In genomic region chr7:44521710-44522109, GRCm38 (mm10) we compare ENCODE assay signal across 7 mouse cellular contexts. TPM values are rescaled to one million over a fixed set of nuclear protein-coding genes. Genes with fewer than 3 reads are reported as not detected.
DNase-seq lines count a peak whose midpoint lies in the region; ATAC-seq and TF ChIP-seq lines count a peak whose summit lies in the region.

No protein-coding gene starts in this region.

- 0 out of 2 replicates have a peak overlapping the region, but pooled peaks have one; percentile 2 for H3K4me2 ChIP-seq in heart, postnatal 0 days (ENCODE audit: low read depth, low read length)

- H3K4me3 ChIP-seq in E14TG2a.4 (replicated peaks; ENCODE audit: low read length) = peak overlapping the region; percentile 76
- H3K4me3 ChIP-seq in embryonic facial prominence, embryonic 10.5 days = peak overlapping the region; percentile 42
- no peak overlapping the region for H3K4me3 ChIP-seq in heart, postnatal 0 days (ENCODE audit: low read depth, low read length)
- H3K4me3 ChIP-seq in small intestine, adult 2 months (ENCODE audit: low read depth, low read length) = peak overlapping the region; percentile 20; the same call in 1 of the 2 replicates

- WGBS in embryonic facial prominence, embryonic 10.5 days = 4% methylated on average over 20 of the region's 20 CpGs
- under 1% methylated on average over 20 of the region's 20 CpGs for WGBS in heart, postnatal 0 days
- 2% methylated on average over 20 of the region's 20 CpGs for WGBS in small intestine, adult 2 months

- CTCF ChIA-PET in Patski (lab: Charles Lee) = interaction anchor here (0.6 to 1.5 kb wide), 15 partner anchors 9 to 171 kb away, joined by 3 to 12 read pairs (median 4); partner anchors contain the start of genes Emc10, Fam71e1 and Pold1

- H3K27me3 ChIP-seq in E14TG2a.4 (ENCODE audit: insufficient read depth, low read length) = peaks cover 34% of the 10 kb centered on the region
- H3K27me3 ChIP-seq in Patski = no peaks in the 10 kb centered on the region
- peaks cover 67% of the 10 kb centered on the region for H3K27me3 ChIP-seq in embryonic facial prominence, embryonic 10.5 days (replicated peaks; ENCODE audit: low read depth, poor library complexity, severe bottlenecking)
- peaks cover 19% of the 10 kb centered on the region for H3K27me3 ChIP-seq in heart, postnatal 0 days (ENCODE audit: control insufficient read depth, insufficient read depth, low read length)
- H3K27me3 ChIP-seq in small intestine, adult 2 months (ENCODE audit: control insufficient read depth, insufficient read depth, low read length) = no peaks in the 10 kb centered on the region

- POLR2A ChIA-PET in Patski (lab: Charles Lee) = interaction anchor here (0.8 to 1.8 kb wide), 2 partner anchors 14 to 29 kb away, joined by 3 to 4 read pairs; no protein-coding TSS in a partner anchor

- H3K9ac ChIP-seq in heart, postnatal 0 days (replicated peaks; ENCODE audit: low read depth, low read length) = no peak overlapping the region

- peaks cover 57% of the 10 kb centered on the region for H3K4me1 ChIP-seq in E14TG2a.4 (replicated peaks; ENCODE audit: low read depth, low read length)
- H3K4me1 ChIP-seq in embryonic facial prominence, embryonic 10.5 days = peaks cover 18% of the 10 kb centered on the region
- peaks cover 15% of the 10 kb centered on the region for H3K4me1 ChIP-seq in heart, postnatal 0 days (ENCODE audit: control insufficient read depth, insufficient read depth)
- H3K4me1 ChIP-seq in small intestine, adult 2 months (ENCODE audit: control insufficient read depth, insufficient read depth, insufficient read length, low read length) = peaks cover 7% of the 10 kb centered on the region

- no peaks in the 10 kb centered on the region for H3K9me3 ChIP-seq in E14TG2a.4 (ENCODE audit: low read length)
- no peaks in the 10 kb centered on the region for H3K9me3 ChIP-seq in embryonic facial prominence, embryonic 10.5 days
- no peaks in the 10 kb centered on the region for H3K9me3 ChIP-seq in heart, postnatal 0 days (replicated peaks; ENCODE audit: control insufficient read depth, low read length)

- in situ Hi-C loops in Patski (cut with MboI; ENCODE audit: low pct_unique_long_range_greater_than_20kb) = loop anchor here (5.0 kb wide), 1 partner anchor 121 kb away; no protein-coding TSS in a partner anchor

- no peak for TF ChIP-seq EP300 in heart, postnatal 0 days (IDR thresholded peaks at IDR 0.05; ENCODE audit: low read depth)

- peak; percentile 53 for ATAC-seq in Patski
- ATAC-seq in heart, postnatal 0 days (ENCODE audit: insufficient read depth, low read depth) = 0 out of 2 replicates have a peak, but pooled peaks have one; percentile 40

- no peaks in the 10 kb centered on the region for H3K36me3 ChIP-seq in E14TG2a.4 (ENCODE audit: insufficient read depth, low read length)
- no peaks in the 10 kb centered on the region for H3K36me3 ChIP-seq in embryonic facial prominence, embryonic 10.5 days (replicated peaks)
- no peaks in the 10 kb centered on the region for H3K36me3 ChIP-seq in heart, postnatal 0 days (replicated peaks; ENCODE audit: control insufficient read depth, insufficient read depth, low read length)
- H3K36me3 ChIP-seq in small intestine, adult 2 months (ENCODE audit: control insufficient read depth, insufficient read depth, low read length) = no peaks in the 10 kb centered on the region

- no peak for TF ChIP-seq POLR2A in small intestine, adult 2 months (IDR thresholded peaks at IDR 0.05; ENCODE audit: low read depth, low read length)

- no peak overlapping the region for H3K27ac ChIP-seq in embryonic facial prominence, embryonic 10.5 days (replicated peaks)
- no peak overlapping the region for H3K27ac ChIP-seq in heart, postnatal 0 days (ENCODE audit: low read depth)
- H3K27ac ChIP-seq in small intestine, adult 2 months (ENCODE audit: insufficient read depth, low read depth, low read length) = no peak overlapping the region

- TF ChIP-seq CTCF in E14TG2a.4 (conservative IDR thresholded peaks at IDR 0.05; ENCODE audit: low read length) (peak; percentile 61), Patski (IDR thresholded peaks at IDR 0.05) (peak; percentile 88)
- peak; percentile 67 for TF ChIP-seq CTCF in heart, postnatal 0 days (IDR thresholded peaks at IDR 0.05; ENCODE audit: low read depth)
- peak; percentile 66; the same call in 1 of the 2 replicates for TF ChIP-seq CTCF in small intestine, adult 2 months (IDR thresholded peaks at IDR 0.05; ENCODE audit: extremely low read depth, insufficient read length, insufficient replicate concordance, low read depth, low read length)

- no peak for DNase-seq in Patski (ENCODE audit: low read depth, low spot score)
- DNase-seq in embryonic facial prominence, embryonic 10.5 days (ENCODE audit: low spot score) = peak; percentile 79
- no peak for DNase-seq in heart, postnatal 0 days (ENCODE audit: low spot score)
- peak; percentile 55 to 84 for DNase-seq in kidney, postnatal 36 days
- peak; percentile 65 to 80 for DNase-seq in lung, postnatal 4 days

RNA-seq across cellular contexts. Expression of gene Mybpc2, which starts 2.7 kb away (rescaled TPM):
- 0.08 TPM for polyA plus RNA-seq in Patski (2021)
- polyA plus RNA-seq in embryonic facial prominence, embryonic 10.5 days (2016; fragmentation: Nextera tagmentation; extraction: Ambion mirVana) = 0.04 and 0.08 TPM in 2 replicates
- total RNA-seq in heart, postnatal 0 days (2014; rRNA removed; ENCODE audit: low replicate concordance) = 3.3 and 4.5 TPM in 2 replicates
- polyA plus RNA-seq in heart, postnatal 0 days (2015; fragmentation: Nextera tagmentation; extraction: Ambion mirVana) = 2.5 and 2.6 TPM in 2 replicates
- 0.13 TPM in 2 replicates for polyA plus RNA-seq in small intestine, adult 2 months (2012; rRNA removed)

RNA-seq across cellular contexts. Expression of gene Spib, which starts 10.2 kb away (rescaled TPM):
- 0.14 TPM for polyA plus RNA-seq in Patski (2021)
- polyA plus RNA-seq in embryonic facial prominence, embryonic 10.5 days (2016; fragmentation: Nextera tagmentation; extraction: Ambion mirVana) = not detected in 2 replicates
- 1.2 and 2.6 TPM in 2 replicates for total RNA-seq in heart, postnatal 0 days (2014; rRNA removed; ENCODE audit: low replicate concordance)
- 0.11 and 0.12 TPM in 2 replicates for polyA plus RNA-seq in heart, postnatal 0 days (2015; fragmentation: Nextera tagmentation; extraction: Ambion mirVana)
- 8.6 and 18.7 TPM in 2 replicates for polyA plus RNA-seq in small intestine, adult 2 months (2012; rRNA removed)

RNA-seq across cellular contexts. Expression of gene Fam71e1, which starts 25.3 kb away (rescaled TPM):
- 6.9 TPM for polyA plus RNA-seq in Patski (2021)
- 13.5 and 14.4 TPM in 2 replicates for polyA plus RNA-seq in embryonic facial prominence, embryonic 10.5 days (2016; fragmentation: Nextera tagmentation; extraction: Ambion mirVana)
- 3.2 and 4.3 TPM in 2 replicates for total RNA-seq in heart, postnatal 0 days (2014; rRNA removed; ENCODE audit: low replicate concordance)
- 11.4 and 12.5 TPM in 2 replicates for polyA plus RNA-seq in heart, postnatal 0 days (2015; fragmentation: Nextera tagmentation; extraction: Ambion mirVana)
- 0.88 and 2.0 TPM in 2 replicates for polyA plus RNA-seq in small intestine, adult 2 months (2012; rRNA removed)

RNA-seq across cellular contexts. Expression of gene Emc10, which starts 25.4 kb away (rescaled TPM):
- 249 TPM for polyA plus RNA-seq in Patski (2021)
- 82.7 and 85.8 TPM in 2 replicates for polyA plus RNA-seq in embryonic facial prominence, embryonic 10.5 days (2016; fragmentation: Nextera tagmentation; extraction: Ambion mirVana)
- total RNA-seq in heart, postnatal 0 days (2014; rRNA removed; ENCODE audit: low replicate concordance) = 206 and 212 TPM in 2 replicates
- polyA plus RNA-seq in heart, postnatal 0 days (2015; fragmentation: Nextera tagmentation; extraction: Ambion mirVana) = 67.0 and 73.2 TPM in 2 replicates
- 157 and 256 TPM in 2 replicates for polyA plus RNA-seq in small intestine, adult 2 months (2012; rRNA removed)

RNA-seq across cellular contexts. Expression of gene Pold1, which starts 26.9 kb away (rescaled TPM):
- 30.9 TPM for polyA plus RNA-seq in Patski (2021)
- polyA plus RNA-seq in embryonic facial prominence, embryonic 10.5 days (2016; fragmentation: Nextera tagmentation; extraction: Ambion mirVana) = 164 and 171 TPM in 2 replicates
- 36.1 and 41.8 TPM in 2 replicates for total RNA-seq in heart, postnatal 0 days (2014; rRNA removed; ENCODE audit: low replicate concordance)
- 18.3 and 18.9 TPM in 2 replicates for polyA plus RNA-seq in heart, postnatal 0 days (2015; fragmentation: Nextera tagmentation; extraction: Ambion mirVana)
- 27.3 and 46.9 TPM in 2 replicates for polyA plus RNA-seq in small intestine, adult 2 months (2012; rRNA removed)

Comparison
In these comparisons a context has a peak if more than half of its experiments do, and no peak if none do; other contexts are left out.
1. DNase-seq: peak in embryonic facial prominence, embryonic 10.5 days (single experiment), kidney, postnatal 36 days (2 of 2) and lung, postnatal 4 days (2 of 2); none in Patski (single experiment) and heart, postnatal 0 days (single experiment).
2. Peak in every context shown above with its lines, with median percentiles within 50 percentile points of each other: CTCF ChIP-seq.